Mouse (Mus musculus) liver (tissue): Measurements from ENCODE around the gene Tsacc.
"Not testable (repeated sequence)": the region's sequence is repeated elsewhere in the genome, so short reads cannot be mapped to it uniquely, and the experiment has no call there.

Source experiments
- DNase-seq: peaks from one replicate; pipeline ENCODE4 v3.0.0-alpha.2; 2020; ENCODE audit warnings: mixed read lengths

Tsacc gene

GRCm38 (mm10) chr3:88296561-88297318 lies at the start of gene Tsacc, which contains the start of gene Cct3:
Gene Tsacc (minus strand): TSS chr3:88296999.
Gene Cct3 (plus strand): TSS chr3:88297116.
- DNase-seq: peak; percentile 96

- no peak for DNase-seq
These were observed 42.2 kb upstream of the Tsacc start for GRCm38 (mm10) chr3:88339006-88339405.

GRCm38 (mm10) chr3:88338316-88338715 lies 41.5 kb upstream of the Tsacc start:
- DNase-seq: peak; percentile 79

GRCm38 (mm10) chr3:88337367-88338020 lies 40.7 kb upstream of the Tsacc start:
- peak; percentile 74 for DNase-seq

- peak; percentile 96 for DNase-seq
These were observed 39.5 kb upstream of the Tsacc start, which contains the start of the genes Tmem79 and Smg5 for GRCm38 (mm10) chr3:88336058-88337013. Gene Tmem79 (minus strand): TSS chr3:88336148. Gene Smg5 (plus strand): TSS chr3:88336260.

GRCm38 (mm10) chr3:88335436-88336053 lies 38.7 kb upstream of the Tsacc start:
- peak; percentile 47 for DNase-seq

GRCm38 (mm10) chr3:88334902-88335435 lies 38.2 kb upstream of the Tsacc start:
- DNase-seq: no peak

- peak; percentile 80 for DNase-seq
These were observed 37.3 kb upstream of the Tsacc start for GRCm38 (mm10) chr3:88334029-88334658.

GRCm38 (mm10) chr3:88331282-88331681 lies 34.5 kb upstream of the Tsacc start:
- peak; percentile 78 for DNase-seq

GRCm38 (mm10) chr3:88328956-88329355 lies 32.2 kb upstream of the Tsacc start:
- no peak for DNase-seq

GRCm38 (mm10) chr3:88324951-88325405 lies 28.2 kb upstream of the Tsacc start, which contains the start of gene Glmp:
Gene Glmp (plus strand): TSS chr3:88325023.
- peak; percentile 66 for DNase-seq

- no peak for DNase-seq
These were observed 2.4 kb upstream of the Tsacc start for GRCm38 (mm10) chr3:88299172-88299571.

GRCm38 (mm10) chr3:88297321-88297851 lies 587 bp upstream of the Tsacc start:
- DNase-seq: peak; percentile 45

- DNase-seq: no peak
These were observed 664 bp downstream of the Tsacc start for GRCm38 (mm10) chr3:88296110-88296560.

GRCm38 (mm10) chr3:88295272-88295671 lies 1.5 kb downstream of the Tsacc start:
- DNase-seq: not testable (repeated sequence)

- DNase-seq: peak; percentile 15
These were observed 4.8 kb downstream of the Tsacc start for GRCm38 (mm10) chr3:88291970-88292369.

GRCm38 (mm10) chr3:88288133-88288713 lies 8.6 kb downstream of the Tsacc start:
- DNase-seq: not testable (repeated sequence)

- no peak for DNase-seq
These were observed 9.7 kb downstream of the Tsacc start, which contains the start of gene Gm38392 for GRCm38 (mm10) chr3:88287110-88287509. Gene Gm38392 (minus strand): TSS chr3:88287210.

GRCm38 (mm10) chr3:88285565-88285895 lies 11.3 kb downstream of the Tsacc start:
- not testable (repeated sequence) for DNase-seq

- DNase-seq: not testable (repeated sequence)
These were observed 11.8 kb downstream of the Tsacc start for GRCm38 (mm10) chr3:88284815-88285564.
